Mouse (Mus musculus) megakaryocyte, embryonic 14.5 days (primary cell): ENCODE measurements around the gene Qk. TPM values are rescaled to one million over a fixed set of nuclear protein-coding genes. Genes with fewer than 3 reads are reported as not detected.

Experiments used
- H3K27me3 ChIP-seq: replicated peaks from 2 replicates; pipeline ENCODE3; 2012; ENCODE audit warnings: inconsistent platforms
- H3K36me3 ChIP-seq: replicated peaks from 2 replicates; pipeline ENCODE3; 2012; ENCODE audit warnings: low read length, inconsistent platforms, mixed read lengths
- H3K4me1 ChIP-seq: 2 replicates; pipeline ENCODE4 v1.6.1; 2012; ENCODE audit warnings: inconsistent platforms
- H3K4me3 ChIP-seq: replicated peaks from 2 replicates; pipeline ENCODE3; 2012; ENCODE audit warnings: moderate library complexity, mild to moderate bottlenecking, inconsistent platforms
- H3K9me3 ChIP-seq: 2 replicates; pipeline ENCODE4 v1.6.1; 2012; ENCODE audit warnings: inconsistent platforms
- FLI1 ChIP-seq: IDR thresholded peaks from 2 replicates; pipeline ENCODE4 v1.6.1; 2012; ENCODE audit warnings: low read length, inconsistent platforms, mixed read lengths
- GATA1 ChIP-seq: IDR thresholded peaks from 3 replicates; pipeline ENCODE4 v1.6.1; 2012; ENCODE audit warnings: mixed read lengths, low read length, inconsistent platforms, borderline replicate concordance
- polyA plus RNA-seq: library from polyadenylated mRNA; stranded (reverse); fragments of >175 nt; gene quantifications from 2 replicates; pipeline ENCODE4 v1.2.3, GENCODE M21; 2012; ENCODE audit warnings: low replicate concordance; ENCODE audit not compliant: insufficient read depth

Gene Qk
- polyA plus RNA-seq, 1 experiment, result 4.0 TPM

DNA sequence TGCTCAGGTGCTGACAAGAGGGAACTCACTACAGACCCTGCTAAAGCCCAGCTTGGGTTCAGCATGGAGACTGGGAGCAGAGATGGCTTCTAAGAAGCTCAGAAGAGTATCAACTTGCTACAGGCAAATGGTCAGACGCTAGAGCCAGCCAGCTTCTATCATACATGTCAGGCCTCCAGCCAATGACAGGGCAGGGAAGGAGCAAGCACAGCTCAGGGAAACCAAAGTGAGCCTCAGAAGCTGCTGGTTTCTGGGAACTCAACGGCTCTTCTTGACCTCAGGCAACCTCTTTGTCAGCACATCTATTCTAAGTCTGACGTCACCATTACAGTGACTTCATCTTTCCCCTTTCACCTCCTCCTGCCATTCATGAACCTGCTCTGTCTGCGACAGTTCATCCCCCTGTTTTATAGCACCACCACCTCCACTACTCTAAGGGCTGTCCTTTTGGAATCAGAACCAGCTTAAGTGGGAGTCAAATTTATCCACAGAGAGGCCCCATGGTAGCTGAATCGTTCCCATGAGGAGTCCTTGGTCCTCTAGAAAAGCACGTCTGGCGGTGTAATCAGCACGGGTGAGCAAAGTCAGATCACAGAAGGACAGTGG lies 166.7 kb downstream of the Qk start:
- Histone ChIP-seq H3K36me3 (no peaks in the 10 kb centered on the region), H3K27me3 (no peaks in the 10 kb centered on the region), H3K9me3 (peaks cover 61% of the 10 kb centered on the region), H3K4me1 (no peaks in the 10 kb centered on the region), H3K4me3 (no peak overlapping the region)
- TF ChIP-seq FLI1, result no peak
- no peak for TF ChIP-seq GATA1
